Mouse (Mus musculus) midbrain, embryonic 10.5 days (tissue): ENCODE data around the gene Olfr202. TPM values are rescaled to one million over a fixed set of nuclear protein-coding genes. Genes with fewer than 3 reads are reported as not detected.
"Not testable (repeated sequence)": the region's sequence is repeated elsewhere in the genome, so short reads cannot be mapped to it uniquely, and the experiment has no call there.

Source experiments
- DNase-seq: peaks from one replicate; pipeline ENCODE4 v3.0.0-alpha.2; 2017; ENCODE audit warnings: low spot score
- H3K27ac ChIP-seq: fragments of 300-500 bp; sonication (generic); replicated peaks from 2 replicates; pipeline ENCODE4 v1.5.1; 2016; ENCODE audit warnings: mild to moderate bottlenecking
- H3K27me3 ChIP-seq: fragments of 300-500 bp; sonication (generic); 2 replicates; pipeline ENCODE4 v1.6.1; 2016; ENCODE audit warnings: low read depth, mild to moderate bottlenecking; ENCODE audit not compliant: poor library complexity, severe bottlenecking
- H3K36me3 ChIP-seq: fragments of 300-500 bp; sonication (generic); 2 replicates; pipeline ENCODE4 v1.6.1; 2016; ENCODE audit warnings: mild to moderate bottlenecking, moderate library complexity
- H3K4me1 ChIP-seq: fragments of 300-500 bp; sonication (generic); 2 replicates; pipeline ENCODE4 v1.6.1; 2016
- H3K4me3 ChIP-seq: fragments of 300-500 bp; sonication (generic); 2 replicates; pipeline ENCODE4 v1.5.1; 2016; ENCODE audit warnings: mild to moderate bottlenecking, moderate library complexity
- H3K9me3 ChIP-seq: fragments of 300-500 bp; sonication (generic); replicated peaks from 2 replicates; pipeline ENCODE4 v1.6.1; 2016; ENCODE audit warnings: mild to moderate bottlenecking
- WGBS: fragments of 180-500 bp; shearing (Covaris S2); methylation state at CpG from one replicate; pipeline ENCODE4 v1.1.7; 2016; 5-methylcytosine and 5-hydroxymethylcytosine counted together
- polyA plus RNA-seq: library from polyadenylated mRNA; unstranded; fragments of >200 nt; fragmentation: Nextera tagmentation; extraction: Ambion mirVana; gene quantifications from 2 replicates; pipeline ENCODE4 v1.2.1, GENCODE M21; 2016

Gene Olfr202
- polyA plus RNA-seq = not detected in 2 replicates

GRCm38 (mm10) chr16:59286693-59287092, at the start of gene Olfr202:
Gene Olfr202, minus strand, starts transcription at chr16:59286793.
- H3K4me1 ChIP-seq = no peaks in the 10 kb centered on the region
- DNase-seq = no peak
- H3K27ac ChIP-seq = no peak within 1 kb of the TSS
- H3K4me3 ChIP-seq = no peak within 1 kb of the TSS
- H3K27me3 ChIP-seq = no peaks in the 10 kb centered on the region
- no peaks in the 10 kb centered on the region for H3K9me3 ChIP-seq
- 89% methylated on average over 1 of the region's 1 CpGs for WGBS
- H3K36me3 ChIP-seq = no peaks in the 10 kb centered on the region

GRCm38 (mm10) chr16:59331038-59331437, 44.4 kb upstream of the Olfr202 start, which contains the start of gene Olfr205:
Gene Olfr205, minus strand, starts transcription at chr16:59331138.
- no peak within 1 kb of the TSS for H3K4me3 ChIP-seq
- H3K27ac ChIP-seq = no peak within 1 kb of the TSS
- no peaks in the 10 kb centered on the region for H3K36me3 ChIP-seq
- DNase-seq = no peak
- H3K27me3 ChIP-seq = no peaks in the 10 kb centered on the region
- peaks cover 4% of the 10 kb centered on the region for H3K9me3 ChIP-seq
- H3K4me1 ChIP-seq = no peaks in the 10 kb centered on the region

DNA sequence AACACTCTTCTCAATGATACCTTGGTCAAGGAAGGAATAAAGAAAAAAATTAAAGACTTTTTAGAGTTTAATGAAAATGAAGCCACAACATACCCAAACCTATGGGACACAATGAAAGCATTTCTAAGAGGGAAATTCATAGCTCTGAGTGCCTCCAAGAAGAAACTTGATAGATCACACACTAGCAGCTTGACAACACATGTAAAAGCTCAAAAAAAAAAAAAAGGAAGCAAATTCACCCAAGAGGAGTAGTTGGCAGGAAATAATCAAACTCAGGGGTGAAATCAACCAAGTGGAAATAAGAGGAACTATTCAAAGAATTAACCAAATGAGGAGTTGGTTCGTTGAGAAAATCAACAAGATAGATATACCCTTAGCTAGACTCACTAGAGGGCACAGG, 36.7 kb upstream of the Olfr202 start:
- H3K27ac ChIP-seq, H3K27me3 ChIP-seq, H3K36me3 ChIP-seq, H3K4me1 ChIP-seq, H3K9me3 ChIP-seq, H3K4me3 ChIP-seq, DNase-seq: not testable (repeated sequence)
- 76% methylated on average over 1 of the region's 1 CpGs for WGBS

GRCm38 (mm10) chr16:59318148-59318547, 31.6 kb upstream of the Olfr202 start, which contains the start of gene Olfr204:
Gene Olfr204, minus strand, starts transcription at chr16:59318248.
- no peaks in the 10 kb centered on the region for H3K36me3 ChIP-seq
- no peak within 1 kb of the TSS for H3K27ac ChIP-seq
- no peak for DNase-seq
- no peak within 1 kb of the TSS for H3K4me3 ChIP-seq
- no peaks in the 10 kb centered on the region for H3K9me3 ChIP-seq
- no peaks in the 10 kb centered on the region for H3K27me3 ChIP-seq
- no peaks in the 10 kb centered on the region for H3K4me1 ChIP-seq

GRCm38 (mm10) chr16:59298581-59298980, 12.0 kb upstream of the Olfr202 start, which contains the start of gene Olfr203:
Gene Olfr203, plus strand, starts transcription at chr16:59298881.
- Histone ChIP-seq H3K36me3 (no peaks in the 10 kb centered on the region), H3K9me3 (no peaks in the 10 kb centered on the region), H3K4me3 (no peak within 1 kb of the TSS), H3K4me1 (no peaks in the 10 kb centered on the region), H3K27me3 (no peaks in the 10 kb centered on the region), H3K27ac (no peak within 1 kb of the TSS)
- WGBS = 86% methylated on average over 2 of the region's 2 CpGs
- no peak for DNase-seq

GRCm38 (mm10) chr16:59287576-59287975, 983 bp upstream of the Olfr202 start:
- not testable (repeated sequence) for H3K27ac ChIP-seq, H3K4me3 ChIP-seq, H3K4me1 ChIP-seq, H3K9me3 ChIP-seq, H3K36me3 ChIP-seq, DNase-seq, H3K27me3 ChIP-seq
- WGBS = 86% methylated on average over 9 of the region's 9 CpGs

- DNase-seq = no peak
- 80% methylated on average over 1 of the region's 1 CpGs for WGBS
- Histone ChIP-seq H3K4me1 (no peaks in the 10 kb centered on the region), H3K27ac (no peak overlapping the region), H3K36me3 (no peaks in the 10 kb centered on the region), H3K9me3 (no peaks in the 10 kb centered on the region), H3K4me3 (no peak overlapping the region), H3K27me3 (no peaks in the 10 kb centered on the region)
These were observed 3.1 kb downstream of the Olfr202 start for GRCm38 (mm10) chr16:59283476-59283875.

DNA sequence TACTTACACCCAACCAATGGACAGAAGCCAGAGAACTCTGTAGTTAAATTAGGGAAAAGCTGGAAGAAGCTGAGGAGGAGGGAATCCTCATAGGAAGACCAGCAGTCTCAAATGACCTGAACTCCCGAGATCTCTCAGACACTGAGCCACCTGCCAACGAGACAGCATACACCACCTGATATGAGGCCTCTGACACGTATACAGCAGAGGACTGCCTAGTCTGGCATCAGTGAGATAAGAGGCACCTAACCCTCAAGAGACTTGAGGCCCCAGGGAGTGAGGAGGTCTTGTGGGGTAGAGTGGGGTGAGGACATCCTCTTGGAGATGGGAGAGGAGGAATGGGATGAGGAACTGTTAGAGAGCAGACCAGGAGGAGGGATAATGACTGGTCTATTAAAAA, 6.1 kb downstream of the Olfr202 start:
- H3K36me3 ChIP-seq = no peaks in the 10 kb centered on the region
- 86% methylated on average over 3 of the region's 3 CpGs for WGBS
- H3K27ac ChIP-seq = no peak overlapping the region
- H3K9me3 ChIP-seq = no peaks in the 10 kb centered on the region
- no peaks in the 10 kb centered on the region for H3K27me3 ChIP-seq
- DNase-seq = no peak
- H3K4me3 ChIP-seq = no peak overlapping the region
- H3K4me1 ChIP-seq = no peaks in the 10 kb centered on the region

GRCm38 (mm10) chr16:59272532-59272931, 14.1 kb downstream of the Olfr202 start, which contains the start of gene Olfr201:
Gene Olfr201, minus strand, starts transcription at chr16:59272632.
- H3K27me3 ChIP-seq, H3K9me3 ChIP-seq, H3K4me3 ChIP-seq, DNase-seq, H3K4me1 ChIP-seq, H3K27ac ChIP-seq, H3K36me3 ChIP-seq: not testable (repeated sequence)
- WGBS = 93% methylated on average over 4 of the region's 4 CpGs

DNA sequence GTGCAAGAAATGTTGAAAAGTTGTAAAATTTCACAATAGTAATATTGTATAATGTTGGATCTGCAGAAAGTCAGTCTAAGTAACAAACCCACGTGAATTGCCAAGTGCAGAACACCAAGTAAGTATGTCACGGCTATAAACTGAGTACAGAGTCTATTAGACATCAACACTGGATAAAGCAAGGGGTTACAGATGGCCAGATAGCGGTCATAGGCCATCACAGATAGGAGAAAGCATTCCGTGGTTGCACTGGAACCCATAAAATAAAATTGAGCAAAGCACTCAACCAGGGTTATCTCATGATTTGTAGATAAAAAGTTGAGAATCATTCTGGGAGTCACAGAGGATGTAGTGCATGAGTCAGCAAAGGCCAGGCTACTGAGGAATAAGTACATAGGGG, 17.5 kb downstream of the Olfr202 start:
- DNase-seq, H3K4me1 ChIP-seq: not testable (repeated sequence)
- WGBS = 82% methylated on average over 4 of the region's 4 CpGs

DNA sequence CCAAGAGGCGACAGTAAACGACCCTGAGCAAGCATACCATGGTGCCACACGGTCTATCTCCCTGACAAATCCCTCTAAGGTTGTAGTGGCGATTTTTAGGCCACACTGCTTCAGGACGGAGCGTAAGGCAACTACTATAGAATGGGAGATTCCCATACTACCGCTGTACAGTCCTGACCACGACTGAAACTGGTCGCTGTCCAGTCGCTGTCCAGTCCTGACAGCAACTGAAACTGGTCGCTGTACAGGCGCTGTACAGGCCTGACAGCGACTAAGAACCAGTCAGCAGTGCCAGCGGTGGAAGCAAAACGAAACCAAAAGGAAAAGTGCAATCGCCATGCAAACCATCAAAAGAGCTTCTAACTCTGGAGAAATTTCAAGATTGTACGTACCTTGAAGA, 36.9 kb downstream of the Olfr202 start:
- Histone ChIP-seq H3K27me3 (no peaks in the 10 kb centered on the region), H3K36me3 (no peaks in the 10 kb centered on the region), H3K4me3 (no peak overlapping the region), H3K27ac (no peak overlapping the region), H3K9me3 (0 out of 2 replicates have a peak, but pooled peaks cover 14% of the 10 kb centered on the region), H3K4me1 (no peaks in the 10 kb centered on the region)
- 91% methylated on average over 17 of the region's 17 CpGs for WGBS
- DNase-seq = no peak

More for the DNA sequence above, 17.5 kb downstream of the Olfr202 start:
- H3K27ac ChIP-seq, H3K4me3 ChIP-seq, H3K36me3 ChIP-seq, H3K27me3 ChIP-seq, H3K9me3 ChIP-seq: not testable (repeated sequence)

Other genes starting within 250 kb of the Olfr202 start
- not detected in 2 replicates for gene Olfr187, start 247.0 kb downstream of the Olfr202 start, polyA plus RNA-seq
- not detected in 2 replicates for gene Olfr190, start 208.8 kb downstream of the Olfr202 start, polyA plus RNA-seq
- gene Olfr191, start 197.0 kb downstream of the Olfr202 start, polyA plus RNA-seq = not detected in 2 replicates
- not detected in 2 replicates for gene Olfr193, start 174.9 kb downstream of the Olfr202 start, polyA plus RNA-seq
- not detected in 2 replicates for gene Olfr194, start 165.7 kb downstream of the Olfr202 start, polyA plus RNA-seq
- gene Olfr195, start 139.7 kb downstream of the Olfr202 start, polyA plus RNA-seq = not detected in 2 replicates
- gene Olfr196, start 116.3 kb downstream of the Olfr202 start, polyA plus RNA-seq = not detected in 2 replicates
- not detected in 2 replicates for gene Olfr198, start 83.3 kb downstream of the Olfr202 start, polyA plus RNA-seq
- not detected in 2 replicates for gene Olfr199, start 67.0 kb downstream of the Olfr202 start, polyA plus RNA-seq
- gene Olfr201, start 14.2 kb downstream of the Olfr202 start, polyA plus RNA-seq = 0.09 TPM in 1 of 2 replicates, not detected in the other
- not detected in 2 replicates for gene Olfr203, start 12.1 kb upstream of the Olfr202 start, polyA plus RNA-seq
- gene Olfr204, start 31.5 kb upstream of the Olfr202 start, polyA plus RNA-seq = not detected in 2 replicates
- gene Olfr205, start 44.3 kb upstream of the Olfr202 start, polyA plus RNA-seq = not detected in 2 replicates
- not detected in 2 replicates for gene Olfr206, start 62.5 kb upstream of the Olfr202 start, polyA plus RNA-seq
- gene Olfr209, start 77.2 kb upstream of the Olfr202 start, polyA plus RNA-seq = not detected in 2 replicates
- 0.04 and 0.11 TPM in 2 replicates for gene Gabrr3, start 120.5 kb upstream of the Olfr202 start, polyA plus RNA-seq
- gene Riox2, start 185.0 kb upstream of the Olfr202 start, polyA plus RNA-seq = 28.8 and 33.9 TPM in 2 replicates